Mouse (Mus musculus) megakaryocyte, embryonic 14.5 days (primary cell): ENCODE measurements at regions not wholly inside any gene's neighbourhood (a gene's known extent, or its start where the extent isn't known, plus 50 kb on each side); places are given as distances from the start of the nearest gene placed in this dataset.
"Not testable (repeated sequence)": the region's sequence is repeated elsewhere in the genome, so short reads cannot be mapped to it uniquely, and the experiment has no call there.

Source experiments
- H3K27me3 ChIP-seq: replicated peaks from 2 replicates; pipeline ENCODE3; 2012; ENCODE audit warnings: inconsistent platforms
- H3K36me3 ChIP-seq: replicated peaks from 2 replicates; pipeline ENCODE3; 2012; ENCODE audit warnings: low read length, inconsistent platforms, mixed read lengths
- H3K4me1 ChIP-seq: 2 replicates; pipeline ENCODE4 v1.6.1; 2012; ENCODE audit warnings: inconsistent platforms
- H3K4me3 ChIP-seq: replicated peaks from 2 replicates; pipeline ENCODE3; 2012; ENCODE audit warnings: moderate library complexity, mild to moderate bottlenecking, inconsistent platforms
- H3K9me3 ChIP-seq: 2 replicates; pipeline ENCODE4 v1.6.1; 2012; ENCODE audit warnings: inconsistent platforms
- FLI1 ChIP-seq: IDR thresholded peaks from 2 replicates; pipeline ENCODE4 v1.6.1; 2012; ENCODE audit warnings: low read length, inconsistent platforms, mixed read lengths
- GATA1 ChIP-seq: IDR thresholded peaks from 3 replicates; pipeline ENCODE4 v1.6.1; 2012; ENCODE audit warnings: mixed read lengths, low read length, inconsistent platforms, borderline replicate concordance

DNA sequence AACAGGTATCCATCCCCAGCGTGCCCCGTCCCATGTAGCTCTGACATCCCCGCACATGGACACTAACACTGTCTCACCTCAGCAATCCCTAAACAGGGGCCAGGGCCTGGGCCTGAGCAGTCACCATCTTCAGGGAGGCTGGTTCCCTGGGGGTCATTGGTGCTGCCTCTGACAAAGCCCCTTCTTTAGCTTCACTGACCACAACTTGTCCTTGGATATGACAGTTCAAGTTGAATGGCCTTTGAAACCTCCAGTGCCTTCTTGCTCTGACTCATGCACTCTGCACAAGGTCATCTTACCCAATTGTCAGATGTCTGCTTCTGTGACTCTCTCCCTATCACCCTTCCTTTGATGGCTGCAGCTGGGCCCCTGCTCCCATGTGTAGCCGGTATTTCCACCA, 68.2 kb upstream of the Klf13 start:
- Histone ChIP-seq H3K4me3 (peak overlapping the region; percentile 47), H3K27me3 (no peaks in the 10 kb centered on the region), H3K36me3 (peaks cover 4% of the 10 kb centered on the region), H3K4me1 (peaks cover 78% of the 10 kb centered on the region), H3K9me3 (no peaks in the 10 kb centered on the region)
- TF ChIP-seq FLI1 (no peak), GATA1 (no peak)

DNA sequence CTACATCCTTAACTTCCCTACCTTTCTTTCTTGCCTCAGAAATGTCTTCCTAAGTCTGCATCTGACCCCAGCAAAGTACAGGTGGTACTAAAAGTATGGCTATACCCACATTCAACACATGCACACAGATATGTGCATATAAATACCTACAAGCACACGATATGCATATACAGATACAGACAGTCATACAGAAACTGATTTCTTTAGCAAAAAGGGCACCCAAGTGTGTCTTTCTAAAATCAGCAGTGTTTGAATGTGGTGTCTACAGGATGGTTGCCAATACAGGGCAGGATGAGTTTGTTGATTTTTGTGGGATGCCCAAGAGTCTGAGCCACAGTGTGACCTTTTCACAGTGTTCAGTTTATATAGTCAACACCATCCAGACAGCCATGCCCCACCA, 67.0 kb upstream of the Klf13 start:
- H3K4me1 ChIP-seq = peaks cover 78% of the 10 kb centered on the region
- H3K9me3 ChIP-seq = no peaks in the 10 kb centered on the region
- peaks cover 4% of the 10 kb centered on the region for H3K36me3 ChIP-seq
- no peak for TF ChIP-seq GATA1
- no peak for TF ChIP-seq FLI1
- no peak overlapping the region for H3K4me3 ChIP-seq
- H3K27me3 ChIP-seq = no peaks in the 10 kb centered on the region

DNA sequence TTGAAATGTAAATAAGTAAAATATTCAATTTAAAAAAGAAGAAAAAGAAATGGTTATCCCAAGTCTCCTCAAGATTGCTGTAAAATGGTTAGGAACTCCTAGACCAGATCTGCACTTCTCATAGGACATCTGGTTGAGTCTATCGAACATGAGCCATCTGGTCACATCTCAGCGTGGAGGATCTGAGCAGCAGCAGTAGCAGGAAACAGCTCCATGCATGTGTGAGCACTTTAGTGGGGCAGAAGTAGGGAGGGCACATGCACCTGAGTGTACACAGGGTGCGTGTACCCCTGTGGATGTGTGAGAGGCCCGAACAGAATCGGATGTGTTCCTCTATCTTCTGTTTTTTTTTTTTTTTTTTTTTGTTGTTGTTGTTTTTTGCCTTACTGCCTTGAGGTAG, 65.2 kb upstream of the Klf13 start:
- no peak for TF ChIP-seq FLI1
- TF ChIP-seq GATA1 = no peak
- Histone ChIP-seq H3K4me1 (peaks cover 84% of the 10 kb centered on the region), H3K9me3 (no peaks in the 10 kb centered on the region), H3K36me3 (peaks cover under 1% of the 10 kb centered on the region), H3K27me3 (no peaks in the 10 kb centered on the region), H3K4me3 (no peak overlapping the region)

DNA sequence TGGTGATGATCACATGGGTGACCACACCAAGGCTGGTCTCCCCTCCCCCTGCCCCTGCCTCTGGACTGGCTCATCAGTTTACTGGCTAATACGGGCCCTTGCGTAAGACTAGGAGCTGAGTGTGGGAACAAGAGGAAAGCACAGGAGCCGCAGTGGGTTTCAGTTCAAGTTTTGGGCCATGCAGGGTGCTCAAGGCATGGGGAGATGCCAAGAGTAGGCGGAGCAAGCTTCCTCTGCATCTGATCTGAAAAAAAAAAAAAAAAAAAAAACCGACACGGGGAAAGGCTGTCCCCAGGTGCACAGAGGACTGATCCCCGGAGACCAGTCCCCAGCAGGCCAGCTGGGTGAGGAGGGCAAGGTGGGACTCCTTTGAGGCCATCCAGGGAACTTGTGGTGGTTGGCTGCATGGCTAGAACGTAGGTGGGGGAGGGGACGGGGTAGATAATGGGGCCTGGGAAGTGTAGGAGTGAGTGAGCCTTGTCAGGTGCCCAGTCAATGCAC, 62.9 kb upstream of the Klf13 start:
- no peaks in the 10 kb centered on the region for H3K36me3 ChIP-seq
- H3K9me3 ChIP-seq = no peaks in the 10 kb centered on the region
- no peaks in the 10 kb centered on the region for H3K27me3 ChIP-seq
- H3K4me1 ChIP-seq = peaks cover 87% of the 10 kb centered on the region
- H3K4me3 ChIP-seq = peak overlapping the region; percentile 59
- TF ChIP-seq FLI1 (no peak), GATA1 (no peak)

DNA sequence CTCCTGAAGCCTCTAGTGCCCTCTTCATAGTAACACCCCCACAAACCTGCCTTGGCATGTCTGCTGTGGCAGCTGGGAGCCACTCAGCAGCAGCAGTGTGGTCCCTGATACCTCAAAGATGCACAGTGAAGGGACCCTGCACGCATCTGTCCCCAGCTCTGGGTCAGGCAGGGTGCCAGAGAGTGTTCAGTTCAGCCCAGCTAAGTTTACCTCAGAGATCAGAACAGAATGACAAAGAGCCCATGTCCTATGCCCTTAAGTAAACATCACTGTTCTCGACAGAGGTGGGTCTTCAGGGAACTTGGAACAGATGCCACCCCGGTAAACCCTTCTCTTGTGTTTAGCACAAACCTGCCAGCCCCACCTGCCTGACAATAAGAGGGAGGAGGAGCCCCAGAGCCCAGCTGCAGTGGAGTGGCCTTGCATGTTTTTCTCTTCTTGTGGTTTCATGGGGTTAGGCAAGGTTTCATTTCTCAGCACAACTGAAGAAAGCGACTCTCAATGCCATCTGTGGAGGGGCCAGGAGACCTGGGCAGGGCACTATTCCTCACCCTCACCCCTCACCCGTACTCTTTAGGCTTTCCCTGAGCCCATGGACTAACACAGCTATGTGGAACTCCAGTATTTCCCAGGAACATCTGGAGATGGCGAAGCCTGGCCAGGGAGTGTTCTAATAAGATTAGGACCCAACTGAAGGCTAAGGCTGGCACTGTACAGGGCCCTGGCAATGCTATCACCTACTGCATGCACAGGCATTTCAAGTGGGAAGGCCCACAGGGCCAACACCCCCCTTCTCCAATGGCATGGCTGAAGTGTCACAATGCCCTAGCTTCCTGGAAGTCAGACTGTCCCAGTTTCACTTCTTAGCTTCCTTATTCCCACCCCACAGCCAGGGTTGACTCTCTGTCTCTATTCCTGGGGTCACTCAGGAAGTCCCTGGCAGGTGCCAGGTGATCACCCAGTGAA, 60.6 kb upstream of the Klf13 start:
- TF ChIP-seq GATA1 (no peak), FLI1 (no peak)
- Histone ChIP-seq H3K27me3 (no peaks in the 10 kb centered on the region), H3K4me1 (peaks cover 83% of the 10 kb centered on the region), H3K4me3 (peak overlapping the region; percentile 34), H3K36me3 (no peaks in the 10 kb centered on the region), H3K9me3 (no peaks in the 10 kb centered on the region)

DNA sequence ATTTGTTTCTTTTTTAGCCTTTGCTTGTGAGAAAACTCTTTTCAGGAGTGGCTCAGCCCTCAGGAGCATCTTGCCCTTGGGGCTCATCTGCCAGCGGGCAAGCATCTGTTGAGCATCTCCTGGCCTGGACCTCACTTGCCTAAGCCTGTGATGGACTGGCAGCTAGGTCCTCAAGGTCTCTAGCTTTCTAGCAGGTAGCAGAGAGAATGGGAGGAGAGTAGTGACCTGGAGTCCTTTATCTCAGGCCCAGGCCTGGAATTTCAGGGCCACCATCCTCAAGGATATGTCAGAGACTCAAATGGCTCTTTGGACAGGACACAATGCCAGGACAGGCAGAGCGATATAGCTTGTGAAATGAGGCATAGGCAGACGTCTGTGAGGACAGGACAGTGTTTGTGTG, 59.3 kb upstream of the Klf13 start:
- TF ChIP-seq GATA1 (no peak), FLI1 (no peak)
- H3K4me1 ChIP-seq = peaks cover 78% of the 10 kb centered on the region
- H3K27me3 ChIP-seq = no peaks in the 10 kb centered on the region
- H3K9me3 ChIP-seq = no peaks in the 10 kb centered on the region
- H3K4me3 ChIP-seq = no peak overlapping the region
- H3K36me3 ChIP-seq = no peaks in the 10 kb centered on the region

DNA sequence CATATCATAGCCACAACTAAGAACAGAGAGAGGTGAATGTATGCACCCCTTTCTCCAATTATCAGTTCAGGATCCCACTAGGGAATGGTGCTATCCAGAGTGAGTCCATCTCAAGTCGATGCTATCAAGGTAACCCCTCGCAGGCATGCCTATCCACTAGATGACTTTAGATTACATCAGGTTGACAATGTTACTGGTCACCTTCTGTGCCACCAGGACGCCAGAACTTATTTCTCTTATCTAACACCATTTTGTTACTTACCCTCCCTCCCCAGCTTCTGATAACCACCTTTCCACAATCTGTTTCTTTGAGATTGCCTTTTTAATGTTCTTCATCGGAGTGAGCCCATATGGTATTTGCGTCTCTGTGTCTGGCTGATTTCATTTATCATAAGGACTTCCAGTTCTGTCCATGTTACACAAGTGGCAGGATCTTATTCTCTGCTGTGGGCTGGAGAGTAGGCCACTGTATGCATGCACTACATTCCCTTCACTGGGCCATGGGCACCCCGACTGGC, 57.9 kb upstream of the Klf13 start:
- Histone ChIP-seq H3K9me3 (no peaks in the 10 kb centered on the region), H3K27me3 (no peaks in the 10 kb centered on the region), H3K36me3 (no peaks in the 10 kb centered on the region), H3K4me3 (no peak overlapping the region), H3K4me1 (peaks cover 71% of the 10 kb centered on the region)
- no peak for TF ChIP-seq GATA1
- TF ChIP-seq FLI1 = no peak

DNA sequence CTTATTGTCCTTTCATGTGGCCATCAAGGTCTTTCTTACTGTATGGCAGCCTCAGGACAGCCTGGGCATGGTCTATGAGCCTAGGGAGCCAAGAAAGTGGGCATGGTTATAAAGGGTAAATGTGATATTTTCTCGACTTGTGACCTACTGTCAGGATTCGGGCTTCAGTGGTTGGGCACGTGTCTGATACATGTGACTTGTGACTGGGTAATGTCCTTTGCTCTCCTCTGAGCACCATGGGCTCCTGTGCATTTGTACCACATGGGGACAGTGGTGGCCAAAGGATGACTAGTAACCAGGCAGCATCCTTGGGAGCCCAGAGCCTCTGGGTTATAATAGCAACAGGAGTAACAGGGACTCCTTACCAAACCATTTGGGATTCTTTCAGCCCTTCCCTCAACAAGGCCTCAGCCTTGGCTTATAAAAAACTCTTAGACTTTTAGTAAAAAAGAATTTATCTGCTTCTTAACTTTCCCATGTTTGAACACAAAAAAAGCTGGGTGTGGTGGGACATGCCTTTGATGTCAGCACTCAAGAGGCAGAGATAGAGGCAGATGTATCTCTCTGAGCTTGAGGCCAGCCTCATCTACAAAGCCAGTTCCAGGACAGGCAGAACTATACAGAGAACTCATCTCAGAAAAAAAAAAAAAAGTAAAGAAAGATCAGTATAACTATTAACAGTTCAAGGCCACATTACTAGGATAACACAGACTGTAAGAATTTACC, 56.7 kb upstream of the Klf13 start:
- H3K4me1 ChIP-seq = peaks cover 71% of the 10 kb centered on the region
- H3K27me3 ChIP-seq = no peaks in the 10 kb centered on the region
- H3K9me3 ChIP-seq = no peaks in the 10 kb centered on the region
- no peak overlapping the region for H3K4me3 ChIP-seq
- TF ChIP-seq GATA1 (no peak), FLI1 (no peak)
- no peaks in the 10 kb centered on the region for H3K36me3 ChIP-seq

DNA sequence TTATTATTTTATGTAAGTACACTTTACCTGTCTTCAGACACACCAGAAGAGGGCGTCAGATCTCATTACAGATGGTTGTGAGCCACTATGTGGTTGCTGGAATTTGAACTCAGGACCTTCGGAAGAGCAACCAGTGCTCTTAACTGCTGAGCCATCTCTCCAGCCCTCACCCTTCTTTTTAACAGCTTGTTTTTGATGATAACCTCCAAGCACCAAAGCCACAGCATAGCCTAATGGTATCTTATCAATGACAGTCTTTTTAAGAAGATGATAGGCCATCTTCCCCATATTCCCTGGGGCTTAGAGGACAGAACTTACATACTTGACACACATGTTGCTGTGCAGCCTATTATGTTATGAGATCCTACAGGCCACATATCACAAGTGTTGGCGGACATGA, 56.1 kb upstream of the Klf13 start:
- H3K4me1 ChIP-seq = peaks cover 71% of the 10 kb centered on the region
- not testable (repeated sequence) for H3K27me3 ChIP-seq, H3K36me3 ChIP-seq, H3K9me3 ChIP-seq, H3K4me3 ChIP-seq

DNA sequence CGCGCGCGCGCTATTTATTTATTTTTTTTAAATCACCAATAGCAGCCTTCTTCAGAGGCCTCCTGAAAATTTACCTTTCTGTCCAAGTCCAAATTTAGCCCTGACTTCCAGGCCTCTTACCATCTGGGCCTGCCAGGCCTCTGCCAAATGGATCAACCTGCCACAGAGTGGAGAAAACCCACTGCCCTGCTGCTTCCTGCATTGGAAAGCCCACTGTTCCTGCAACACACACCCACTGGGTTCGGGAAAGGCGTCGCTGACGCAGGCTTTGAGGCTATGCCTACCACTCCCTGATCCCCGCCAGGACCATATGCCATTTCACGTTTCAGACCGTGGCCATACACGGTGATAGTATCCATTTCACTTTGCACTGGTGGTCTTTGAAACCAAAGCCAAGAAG, 53.4 kb upstream of the Klf13 start:
- Histone ChIP-seq H3K4me1 (peaks cover 77% of the 10 kb centered on the region), H3K27me3 (no peaks in the 10 kb centered on the region), H3K9me3 (no peaks in the 10 kb centered on the region), H3K4me3 (no peak overlapping the region), H3K36me3 (no peaks in the 10 kb centered on the region)
- TF ChIP-seq GATA1 = no peak
- no peak for TF ChIP-seq FLI1
